ENCODE assay signal across 25 mouse cellular contexts in genomic region chr2:16228187-16228832, GRCm38 (mm10).
DNase-seq lines count a peak whose midpoint lies in the region; ATAC-seq and TF ChIP-seq lines count a peak whose summit lies in the region.
"Had no signal": no experiment of that assay in that cellular context is flagged by ENCODE, and none has a peak within 500 bp of the region (broad histone marks: within the 10 kb centered on the region; RNA-seq: fewer than 3 reads in every experiment).

No protein-coding gene starts in this region.

- H3K4me3 ChIP-seq in cortical plate, adult 2 months (ENCODE audit: insufficient read depth, low read length) = no peak overlapping the region
- H3K4me3 ChIP-seq: embryonic facial prominence, embryonic 12.5 days; embryonic facial prominence, embryonic 15.5 days; heart, adult 2 months; heart, embryonic 10.5 days; heart, embryonic 13.5 days had no signal

- H3K4me1 ChIP-seq in cortical plate, adult 2 months (ENCODE audit: control insufficient read depth, insufficient read depth, low read length) = no peaks in the 10 kb centered on the region; the same call in 1 of the 2 replicates
- H3K4me1 ChIP-seq: embryonic facial prominence, embryonic 12.5 days; embryonic facial prominence, embryonic 15.5 days; heart, embryonic 10.5 days; heart, embryonic 13.5 days had no signal

- ATAC-seq in megakaryocyte, adult 5-6 weeks (ENCODE audit: poor library complexity, severe bottlenecking) = no peak
- ATAC-seq: CD4-positive, CD25-positive, alpha-beta regulatory T cell, adult 4 months; forebrain, embryonic 14.5 days; hindbrain, postnatal 0 days; inflammation-experienced regulatory T-cells, adult 6 months had no signal

- no peak for TF ChIP-seq POLR2A in cortical plate, adult 2 months (IDR thresholded peaks at IDR 0.05; ENCODE audit: extremely low read depth, insufficient read depth, low read length)

- peak; percentile 20 for DNase-seq in layer of hippocampus, adult 9-11 months
- no peak for DNase-seq in layer of hippocampus, adult 11-12 months (ENCODE audit: low spot score)
- peak; percentile 14 for DNase-seq in right cerebral cortex, adult 18-20 months
- DNase-seq in right cerebral cortex, postnatal 14 days = no peak
- DNase-seq: adrenal gland, adult 2 months; adrenal gland, postnatal 14 days; cerebellum, adult 18-20 months; cerebellum, adult 9-10 months; cerebellum, postnatal 14 days; gastrocnemius, postnatal 10 days; gastrocnemius, postnatal 36 days; heart, adult 2 months; heart, postnatal 14 days; heart, postnatal 4 days had no signal

- H3K27ac ChIP-seq in cortical plate, adult 2 months (ENCODE audit: insufficient read depth, low read length) = peak overlapping the region; percentile 87
- H3K27ac ChIP-seq: embryonic facial prominence, embryonic 12.5 days; embryonic facial prominence, embryonic 15.5 days; heart, adult 2 months; heart, embryonic 10.5 days; heart, embryonic 13.5 days; hindbrain, embryonic 14.5 days; hindbrain, postnatal 0 days had no signal

- no peak for TF ChIP-seq CTCF in cortical plate, adult 2 months (IDR thresholded peaks at IDR 0.05; ENCODE audit: extremely low read depth, insufficient read depth, low read length)

Comparison
In these comparisons a context has a peak if more than half of its experiments do, and no peak if none do; other contexts are left out.
1. DNase-seq: peak in layer of hippocampus, adult 9-11 months (single experiment) and right cerebral cortex, adult 18-20 months (single experiment); none in layer of hippocampus, adult 11-12 months (single experiment) and right cerebral cortex, postnatal 14 days (single experiment).